Mouse (Mus musculus) limb, embryonic 14.5 days (tissue): ENCODE results near the gene D6Wsu163e. TPM values are rescaled to one million over a fixed set of nuclear protein-coding genes. Genes with fewer than 3 reads are reported as not detected.
A peak's percentile ranks its signal among the peaks of the same experiment; 100 is the strongest.

Experiments
- ATAC-seq: fragments of 200-750 bp; cut with Nextera tagmentation; 2 replicates; pipeline ENCODE4 v1.8.0; 2017; ENCODE audit warnings: low read depth, moderate number of reproducible peaks, moderate TSS enrichment; ENCODE audit not compliant: low FRiP score
- DNase-seq: peaks from one replicate; pipeline ENCODE4 v3.0.0-alpha.2; 2015; ENCODE audit warnings: low spot score
- H3K27ac ChIP-seq: fragments of 300-500 bp; sonication (generic); replicated peaks from 2 replicates; pipeline ENCODE4 v1.5.1; 2014; ENCODE audit warnings: low read depth, mild to moderate bottlenecking, low read length, moderate library complexity, mixed read lengths
- H3K27me3 ChIP-seq: fragments of 300-500 bp; sonication (generic); 2 replicates; pipeline ENCODE4 v1.6.1; 2014; ENCODE audit warnings: low read length, mixed read lengths; ENCODE audit not compliant: control insufficient read depth, insufficient read depth
- H3K36me3 ChIP-seq: fragments of 300-500 bp; sonication (generic); 2 replicates; pipeline ENCODE4 v1.6.1; 2014; ENCODE audit warnings: mild to moderate bottlenecking, low read length, moderate library complexity, mixed read lengths; ENCODE audit not compliant: control insufficient read depth, insufficient read depth
- H3K4me1 ChIP-seq: fragments of 300-500 bp; sonication (generic); 2 replicates; pipeline ENCODE4 v1.6.1; 2014; ENCODE audit warnings: antibody characterized with exemption, low read length, mixed read lengths; ENCODE audit not compliant: control insufficient read depth, insufficient read depth
- H3K4me2 ChIP-seq: fragments of 300-500 bp; sonication (generic); replicated peaks from 2 replicates; pipeline ENCODE4 v1.6.1; 2014; ENCODE audit warnings: low read depth, mild to moderate bottlenecking, low read length, moderate library complexity; ENCODE audit not compliant: severe bottlenecking
- H3K4me3 ChIP-seq: fragments of 300-500 bp; sonication (generic); replicated peaks from 2 replicates; pipeline ENCODE4 v1.5.1; 2014; ENCODE audit warnings: low read length
- H3K9ac ChIP-seq: fragments of 300-500 bp; sonication (generic); 2 replicates; pipeline ENCODE4 v1.6.1; 2014; ENCODE audit warnings: mild to moderate bottlenecking, low read depth, low read length, moderate library complexity; ENCODE audit not compliant: severe bottlenecking
- H3K9me3 ChIP-seq: fragments of 300-500 bp; sonication (generic); 2 replicates; pipeline ENCODE4 v1.6.1; 2016; ENCODE audit warnings: low read length; ENCODE audit not compliant: control insufficient read depth
- POLR2A ChIP-seq: fragments of 200-500 bp; IDR thresholded peaks from 2 replicates; pipeline ENCODE4 v1.8.0; 2012; ENCODE audit warnings: inconsistent platforms, mild to moderate bottlenecking, moderate library complexity, borderline replicate concordance; ENCODE audit not compliant: insufficient read depth, insufficient read length; ENCODE audit errors: extremely low read depth
- WGBS: fragments of 180-500 bp; shearing (Covaris S2); extraction: QIAGEN DNeasy Blood & Tissue Kit; methylation state at CpG from one replicate; pipeline ENCODE4 v1.1.7; 2014; 5-methylcytosine and 5-hydroxymethylcytosine counted together
- polyA plus RNA-seq, 2 experiments: library from polyadenylated mRNA; depleted of rRNA in 1 of 2; stranded (reverse) in 1 of 2; unstranded in 1 of 2; fragments of >200 nt; fragmentation: Nextera tagmentation in 1 of 2; extraction: Ambion mirVana in 1 of 2; gene quantifications; 2 replicates each; pipeline versions ENCODE4 v1.2.1 to v1.2.3; 2012 to 2014

Gene D6Wsu163e
- polyA plus RNA-seq (2012; rRNA removed) (11.1 and 12.2 TPM in 2 replicates), polyA plus RNA-seq (2014; fragmentation: Nextera tagmentation; extraction: Ambion mirVana) (12.4 and 16.6 TPM in 2 replicates)

DNA sequence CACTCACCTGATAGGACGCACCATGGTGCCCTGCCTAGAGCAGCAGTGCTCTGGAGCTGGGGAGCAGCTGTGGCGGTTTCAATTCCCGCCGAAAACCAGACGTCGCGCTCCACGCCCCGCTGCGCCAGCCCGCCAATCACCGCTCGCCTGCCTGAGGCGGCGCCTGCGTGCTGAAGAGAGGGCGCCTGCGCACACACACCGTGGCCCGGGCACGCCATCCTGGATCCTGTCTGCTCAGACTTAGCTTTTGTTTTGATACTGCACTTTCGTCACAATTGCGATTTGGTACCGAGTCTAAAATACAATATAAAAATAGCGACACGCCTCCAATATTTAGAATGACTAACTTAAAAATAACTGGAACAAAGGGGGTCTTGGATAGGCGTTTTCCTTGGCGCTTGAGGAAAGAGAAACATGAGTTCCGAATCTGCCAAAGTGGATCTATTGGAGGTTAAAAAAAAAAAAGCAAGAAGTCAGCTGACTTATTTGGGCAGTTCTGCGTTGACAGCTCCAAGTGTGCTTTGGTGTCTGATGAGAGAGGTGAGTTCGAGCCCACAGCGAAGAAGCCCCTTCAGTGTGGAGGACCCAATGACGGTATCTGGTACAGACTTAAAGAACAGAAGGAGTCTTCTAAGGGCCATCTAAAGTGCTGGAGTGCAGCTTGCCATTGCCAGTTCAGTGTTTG is at the start of gene D6Wsu163e, which contains the start of gene Rad51ap1:
Gene D6Wsu163e, plus strand, starts transcription at position 476 of the 685 bp plus-strand sequence.
Gene Rad51ap1, minus strand, starts transcription at position 101 of the 685 bp plus-strand sequence.
- H3K27ac ChIP-seq: peak within 1 kb of the TSS; percentile 52; the same call in 1 of the 2 replicates
- peak; percentile 96 for DNase-seq
- WGBS: 0% methylated on average over 32 of the region's 33 CpGs

DNA sequence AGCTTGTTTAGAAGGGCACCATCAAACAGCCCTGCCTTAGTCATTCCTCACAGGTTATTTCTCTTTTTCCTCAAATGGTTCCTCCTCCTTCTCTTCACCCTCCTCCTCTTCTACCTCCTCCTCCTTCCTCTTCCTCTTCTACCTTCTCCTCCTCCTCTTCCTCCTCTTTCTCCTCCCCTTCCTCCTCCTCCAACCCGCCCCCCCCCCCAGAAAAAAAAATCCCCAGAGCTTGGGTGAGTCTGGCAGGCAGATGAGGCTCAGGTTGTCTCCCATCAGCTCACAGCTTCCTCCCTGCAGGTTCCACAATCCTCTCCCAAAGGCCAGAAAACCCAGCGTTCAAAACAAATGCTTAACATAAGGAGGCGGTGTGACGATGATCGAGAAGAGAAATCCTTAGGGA is 32.4 kb upstream of the D6Wsu163e start:
- Histone ChIP-seq H3K9me3 (no peaks in the 10 kb centered on the region), H3K27ac (no peak overlapping the region), H3K9ac (no peak overlapping the region), H3K27me3 (no peaks in the 10 kb centered on the region), H3K4me1 (no peaks in the 10 kb centered on the region), H3K4me2 (no peak overlapping the region), H3K36me3 (no peaks in the 10 kb centered on the region), H3K4me3 (no peak overlapping the region)
- ATAC-seq (no peak), DNase-seq (no peak)
- TF ChIP-seq POLR2A: no peak
- WGBS: 74% methylated on average over 4 of the region's 5 CpGs

More for the DNA sequence above, at the start of gene D6Wsu163e, which contains the start of gene Rad51ap1:
- Histone ChIP-seq H3K4me3 (peak within 1 kb of the TSS; percentile 72), H3K4me1 (peaks cover 10% of the 10 kb centered on the region), H3K4me2 (peak within 1 kb of the TSS; percentile 92), H3K9me3 (no peaks in the 10 kb centered on the region), H3K9ac (peak within 1 kb of the TSS; percentile 72), H3K36me3 (peaks cover 5% of the 10 kb centered on the region; the same call in 1 of the 2 replicates), H3K27me3 (no peaks in the 10 kb centered on the region)
- no peak for TF ChIP-seq POLR2A
- ATAC-seq: peak; percentile 99

DNA sequence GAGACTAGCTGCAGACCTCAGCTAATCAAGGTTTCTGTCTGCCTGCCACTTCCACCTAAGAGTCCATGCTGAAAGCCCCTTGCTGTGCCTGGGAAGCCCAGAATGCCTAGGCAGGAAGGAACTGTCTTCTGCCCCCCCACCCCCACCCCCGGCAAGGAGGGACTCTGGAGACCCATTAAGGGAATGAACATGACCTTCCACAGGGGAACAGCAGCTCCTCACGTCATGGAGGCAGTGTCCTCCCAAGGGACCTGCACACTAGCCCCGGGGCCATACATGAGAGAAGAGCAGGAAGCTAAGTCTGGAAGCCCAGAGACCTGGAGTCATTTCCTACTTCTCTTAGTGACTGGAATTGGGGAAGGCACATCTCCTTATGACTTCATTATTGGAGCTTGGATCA is 31.9 kb upstream of the D6Wsu163e start:
- Histone ChIP-seq H3K36me3 (no peaks in the 10 kb centered on the region), H3K9ac (no peak overlapping the region), H3K4me2 (no peak overlapping the region), H3K4me1 (no peaks in the 10 kb centered on the region), H3K27ac (no peak overlapping the region), H3K27me3 (no peaks in the 10 kb centered on the region), H3K9me3 (no peaks in the 10 kb centered on the region), H3K4me3 (no peak overlapping the region)
- no peak for TF ChIP-seq POLR2A
- DNase-seq: no peak
- ATAC-seq: no peak
- WGBS: 64% methylated on average over 3 of the region's 3 CpGs

DNA sequence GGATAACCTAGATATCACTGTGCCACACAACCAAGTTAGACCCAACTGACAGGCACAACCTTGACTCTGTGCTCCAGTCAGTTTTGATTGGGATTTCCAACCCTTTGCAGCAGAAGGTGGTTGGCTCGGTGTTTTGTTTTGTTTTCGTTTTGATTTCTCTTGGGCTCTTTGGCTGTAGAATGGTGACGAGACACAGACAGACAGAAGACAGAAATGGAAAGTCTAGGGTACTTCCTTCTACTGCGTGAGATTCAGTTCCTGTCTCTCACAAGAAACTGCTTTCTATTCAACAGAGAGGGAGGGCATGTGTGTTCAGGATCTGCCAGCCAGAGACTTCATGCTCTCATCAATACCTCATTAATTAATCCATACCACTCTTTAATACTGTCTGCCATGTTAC is 29.0 kb upstream of the D6Wsu163e start:
- 80% methylated on average over 4 of the region's 4 CpGs for WGBS
- Histone ChIP-seq H3K9ac (no peak overlapping the region), H3K9me3 (no peaks in the 10 kb centered on the region)

DNA sequence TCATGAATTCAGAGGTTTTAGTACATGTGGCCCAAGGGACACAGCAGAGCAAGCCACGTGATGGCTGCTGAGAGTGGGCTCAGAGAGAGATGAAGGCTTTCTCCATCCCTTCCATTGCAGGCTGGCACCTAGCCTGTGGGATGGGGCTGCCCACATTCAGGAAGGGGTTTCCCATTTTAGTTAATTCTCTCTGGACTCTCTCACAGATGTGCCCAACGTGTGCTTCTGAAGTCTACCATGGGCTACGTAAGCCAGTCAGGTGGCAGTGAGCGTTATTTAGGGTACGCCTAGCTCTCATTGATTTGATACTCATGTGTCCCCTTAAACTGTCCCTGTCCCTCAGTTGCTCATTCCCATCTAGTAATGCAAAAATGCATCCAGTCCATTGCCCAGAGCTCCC is 24.8 kb upstream of the D6Wsu163e start:
- H3K27ac ChIP-seq: no peak overlapping the region
- no peaks in the 10 kb centered on the region for H3K9me3 ChIP-seq
- WGBS: 76% methylated on average over 5 of the region's 5 CpGs
- no peaks in the 10 kb centered on the region for H3K4me1 ChIP-seq
- no peaks in the 10 kb centered on the region for H3K27me3 ChIP-seq
- ATAC-seq: no peak
- no peak overlapping the region for H3K4me2 ChIP-seq
- H3K9ac ChIP-seq: no peak overlapping the region
- no peaks in the 10 kb centered on the region for H3K36me3 ChIP-seq
- no peak overlapping the region for H3K4me3 ChIP-seq
- no peak for DNase-seq
- TF ChIP-seq POLR2A: no peak

More for the DNA sequence above, 29.0 kb upstream of the D6Wsu163e start:
- no peak overlapping the region for H3K4me3 ChIP-seq
- H3K4me1 ChIP-seq: no peaks in the 10 kb centered on the region
- no peak overlapping the region for H3K27ac ChIP-seq
- no peaks in the 10 kb centered on the region for H3K36me3 ChIP-seq
- ATAC-seq: no peak
- no peaks in the 10 kb centered on the region for H3K27me3 ChIP-seq
- no peak for TF ChIP-seq POLR2A
- no peak overlapping the region for H3K4me2 ChIP-seq
- no peak for DNase-seq
